Mouse (Mus musculus): ENCODE measurements at regions not wholly inside any gene's neighbourhood (a gene's known extent, or its start where the extent isn't known, plus 50 kb on each side); places are given as distances from the start of the nearest gene placed in this dataset.
"Not testable (repeated sequence)": the region's sequence is repeated elsewhere in the genome, so short reads cannot be mapped to it uniquely, and the experiment has no call there.

DNA sequence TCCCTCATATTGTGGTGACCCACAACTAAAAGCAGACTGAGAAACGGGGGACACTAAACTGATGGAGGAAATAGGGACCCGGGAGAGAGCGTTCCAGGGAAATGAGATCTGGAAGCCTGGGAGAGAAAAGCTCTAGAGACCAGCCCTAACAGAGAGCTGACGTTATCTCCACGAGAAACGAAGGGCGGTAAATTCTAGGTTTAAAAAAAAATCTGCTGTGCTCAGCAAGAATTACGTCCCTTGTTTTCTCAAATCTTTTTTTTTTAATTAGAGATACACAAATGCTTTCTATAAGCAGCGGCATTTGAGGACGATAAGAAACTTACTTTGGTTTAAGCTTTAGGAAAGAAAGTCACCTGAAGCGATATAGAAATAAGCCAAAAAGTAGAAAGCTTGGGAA is 145.7 kb downstream of the Cand1 start:
- TF ChIP-seq CTCF (IDR thresholded peaks at IDR 0.05): no peak
- WGBS: 90% methylated on average over 11 of the region's 11 CpGs
- H3K4me3 ChIP-seq (ENCODE audit: low read depth, low read length): no peak overlapping the region
- no peak overlapping the region for H3K4me2 ChIP-seq (ENCODE audit: low read depth, low read length, poor library complexity, severe bottlenecking)
- no peak overlapping the region for H3K27ac ChIP-seq (ENCODE audit: low read depth, low read length)
- ATAC-seq (ENCODE audit: low FRiP score) (no peak), DNase-seq (ENCODE audit: low spot score) (no peak)
- no peaks in the 10 kb centered on the region for H3K9me3 ChIP-seq (ENCODE audit: low read length)
- no peaks in the 10 kb centered on the region for H3K36me3 ChIP-seq (ENCODE audit: insufficient read depth, low read length)
- H3K9ac ChIP-seq (replicated peaks; ENCODE audit: low read length, poor library complexity, severe bottlenecking): no peak overlapping the region
- no peaks in the 10 kb centered on the region for H3K4me1 ChIP-seq (ENCODE audit: insufficient read depth, low read length)
- H3K27me3 ChIP-seq (ENCODE audit: insufficient read depth, low read length): no peaks in the 10 kb centered on the region

GRCm38 (mm10) chr10:119087886-119088285 is 152.0 kb downstream of the Cand1 start:
- H3K9me3 ChIP-seq (ENCODE audit: low read length): no peaks in the 10 kb centered on the region
- TF ChIP-seq CTCF (IDR thresholded peaks at IDR 0.05): no peak
- no peak for DNase-seq (ENCODE audit: low spot score)
- H3K4me2 ChIP-seq (ENCODE audit: low read depth, low read length, poor library complexity, severe bottlenecking): no peak overlapping the region
- H3K27ac ChIP-seq (ENCODE audit: low read depth, low read length): no peak overlapping the region
- ATAC-seq (ENCODE audit: low FRiP score): no peak
- H3K27me3 ChIP-seq (ENCODE audit: insufficient read depth, low read length): no peaks in the 10 kb centered on the region
- no peaks in the 10 kb centered on the region for H3K4me1 ChIP-seq (ENCODE audit: insufficient read depth, low read length)
- H3K36me3 ChIP-seq (ENCODE audit: insufficient read depth, low read length): no peaks in the 10 kb centered on the region
- H3K4me3 ChIP-seq (ENCODE audit: low read depth, low read length): no peak overlapping the region
- WGBS: 97% methylated on average over 4 of the region's 4 CpGs
- no peak overlapping the region for H3K9ac ChIP-seq (replicated peaks; ENCODE audit: low read length, poor library complexity, severe bottlenecking)

- no peak for ATAC-seq (ENCODE audit: low FRiP score)
- 92% methylated on average over 5 of the region's 5 CpGs for WGBS
These were observed 152.7 kb downstream of the Cand1 start for GRCm38 (mm10) chr10:119087071-119087665.

GRCm38 (mm10) chr10:119086450-119086849 is 153.4 kb downstream of the Cand1 start:
- no peaks in the 10 kb centered on the region for H3K4me1 ChIP-seq (ENCODE audit: insufficient read depth, low read length)
- no peak overlapping the region for H3K9ac ChIP-seq (replicated peaks; ENCODE audit: low read length, poor library complexity, severe bottlenecking)
- H3K9me3 ChIP-seq (ENCODE audit: low read length): no peaks in the 10 kb centered on the region
- no peak for TF ChIP-seq CTCF (IDR thresholded peaks at IDR 0.05)
- no peak overlapping the region for H3K27ac ChIP-seq (ENCODE audit: low read depth, low read length)
- DNase-seq (ENCODE audit: low spot score) (no peak), ATAC-seq (ENCODE audit: low FRiP score) (no peak)
- 57% methylated on average over 5 of the region's 5 CpGs for WGBS
- H3K36me3 ChIP-seq (ENCODE audit: insufficient read depth, low read length): no peaks in the 10 kb centered on the region
- H3K4me3 ChIP-seq (ENCODE audit: low read depth, low read length): no peak overlapping the region
- H3K4me2 ChIP-seq (ENCODE audit: low read depth, low read length, poor library complexity, severe bottlenecking): no peak overlapping the region
- H3K27me3 ChIP-seq (ENCODE audit: insufficient read depth, low read length): no peaks in the 10 kb centered on the region

More at GRCm38 (mm10) chr10:119087071-119087665, 152.7 kb downstream of the Cand1 start:
- H3K4me1 ChIP-seq (ENCODE audit: insufficient read depth, low read length): no peaks in the 10 kb centered on the region
- H3K36me3 ChIP-seq (ENCODE audit: insufficient read depth, low read length): no peaks in the 10 kb centered on the region
- H3K4me3 ChIP-seq (ENCODE audit: low read depth, low read length): no peak overlapping the region
- no peak overlapping the region for H3K4me2 ChIP-seq (ENCODE audit: low read depth, low read length, poor library complexity, severe bottlenecking)
- no peak for TF ChIP-seq CTCF (IDR thresholded peaks at IDR 0.05)
- no peaks in the 10 kb centered on the region for H3K9me3 ChIP-seq (ENCODE audit: low read length)
- H3K9ac ChIP-seq (replicated peaks; ENCODE audit: low read length, poor library complexity, severe bottlenecking): no peak overlapping the region
- no peak for DNase-seq (ENCODE audit: low spot score)
- H3K27ac ChIP-seq (ENCODE audit: low read depth, low read length): no peak overlapping the region
- H3K27me3 ChIP-seq (ENCODE audit: insufficient read depth, low read length): no peaks in the 10 kb centered on the region

DNA sequence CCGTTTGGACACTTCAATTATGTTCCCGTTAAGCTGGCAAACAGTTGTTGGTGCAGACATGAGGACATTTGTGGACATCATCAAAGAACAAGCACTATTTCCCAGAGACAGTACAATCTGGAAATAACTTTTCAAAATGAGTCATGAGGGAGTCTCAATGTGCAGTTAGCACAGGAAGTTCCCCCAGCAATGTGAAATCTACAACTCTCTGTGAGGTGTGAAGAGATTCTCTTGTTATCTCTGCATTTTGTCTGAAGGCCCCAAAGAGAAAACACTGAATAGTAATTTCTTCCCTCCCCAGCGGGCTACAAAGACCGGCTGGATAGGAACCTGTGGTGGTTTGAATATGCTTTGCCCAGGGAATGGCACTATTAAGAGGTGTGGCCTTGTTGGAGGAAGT is 156.4 kb downstream of the Cand1 start:
- 81% methylated on average over 4 of the region's 4 CpGs for WGBS
- no peak for ATAC-seq (ENCODE audit: low FRiP score)

DNA sequence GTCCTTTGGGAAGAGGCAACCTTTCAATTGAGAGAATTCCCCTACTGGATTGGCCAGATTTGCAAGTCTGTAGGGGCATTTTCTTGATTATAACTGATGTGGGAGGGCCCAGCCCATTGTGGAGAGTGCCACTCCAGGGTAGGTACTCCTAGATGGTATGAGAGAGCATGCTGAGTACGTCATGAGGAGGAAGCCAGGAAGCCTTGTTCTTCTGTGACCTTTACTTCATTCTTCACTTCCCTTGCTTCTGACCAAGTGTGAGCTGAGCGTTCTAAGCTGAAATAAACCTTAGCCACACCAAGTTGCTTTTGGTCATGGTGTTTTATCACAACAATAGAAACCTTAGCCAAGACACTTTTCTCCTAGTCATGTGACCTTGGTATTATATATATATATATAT is 157.0 kb downstream of the Cand1 start:
- Histone ChIP-seq H3K4me2 (ENCODE audit: low read depth, low read length, poor library complexity, severe bottlenecking) (no peak overlapping the region), H3K27ac (ENCODE audit: low read depth, low read length) (no peak overlapping the region), H3K4me1 (ENCODE audit: insufficient read depth, low read length) (no peaks in the 10 kb centered on the region), H3K9me3 (ENCODE audit: low read length) (no peaks in the 10 kb centered on the region), H3K36me3 (ENCODE audit: insufficient read depth, low read length) (no peaks in the 10 kb centered on the region), H3K27me3 (ENCODE audit: insufficient read depth, low read length) (no peaks in the 10 kb centered on the region), H3K9ac (replicated peaks; ENCODE audit: low read length, poor library complexity, severe bottlenecking) (no peak overlapping the region), H3K4me3 (ENCODE audit: low read depth, low read length) (no peak overlapping the region)
- TF ChIP-seq CTCF (IDR thresholded peaks at IDR 0.05): no peak
- no peak for ATAC-seq (ENCODE audit: low FRiP score)
- WGBS: 71% methylated on average over 2 of the region's 2 CpGs
- no peak for DNase-seq (ENCODE audit: low spot score)

More for the DNA sequence above, 156.4 kb downstream of the Cand1 start:
- TF ChIP-seq CTCF (IDR thresholded peaks at IDR 0.05): no peak
- Histone ChIP-seq H3K4me2 (ENCODE audit: low read depth, low read length, poor library complexity, severe bottlenecking) (no peak overlapping the region), H3K27ac (ENCODE audit: low read depth, low read length) (no peak overlapping the region), H3K36me3 (ENCODE audit: insufficient read depth, low read length) (no peaks in the 10 kb centered on the region), H3K27me3 (ENCODE audit: insufficient read depth, low read length) (no peaks in the 10 kb centered on the region), H3K4me1 (ENCODE audit: insufficient read depth, low read length) (no peaks in the 10 kb centered on the region), H3K9me3 (ENCODE audit: low read length) (no peaks in the 10 kb centered on the region), H3K9ac (replicated peaks; ENCODE audit: low read length, poor library complexity, severe bottlenecking) (no peak overlapping the region), H3K4me3 (ENCODE audit: low read depth, low read length) (no peak overlapping the region)
- DNase-seq (ENCODE audit: low spot score): no peak

DNA sequence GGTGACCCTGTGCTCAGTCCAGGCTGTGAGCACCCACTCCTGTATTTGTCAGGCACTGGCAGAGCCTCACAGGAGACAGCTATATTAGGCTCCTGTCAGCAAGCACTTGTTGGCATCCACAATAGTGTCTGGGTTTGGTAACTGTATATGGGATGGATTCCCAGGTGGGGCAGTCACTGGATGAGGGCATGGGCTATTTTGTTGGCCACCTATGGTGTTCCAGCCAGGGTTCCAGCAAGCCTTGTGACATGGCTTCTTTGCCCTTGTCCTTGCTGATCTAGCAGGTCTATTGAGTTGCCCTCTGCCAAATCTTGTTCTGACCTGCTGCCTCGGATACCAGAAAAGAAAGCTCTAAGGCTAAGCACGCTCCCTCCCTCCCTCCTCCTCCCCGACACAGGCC is 158.1 kb downstream of the Cand1 start:
- H3K9me3 ChIP-seq (ENCODE audit: low read length); H3K4me3 ChIP-seq (ENCODE audit: low read depth, low read length); H3K36me3 ChIP-seq (ENCODE audit: insufficient read depth, low read length); DNase-seq (ENCODE audit: low spot score); H3K4me2 ChIP-seq (ENCODE audit: low read depth, low read length, poor library complexity, severe bottlenecking); H3K27me3 ChIP-seq (ENCODE audit: insufficient read depth, low read length); ATAC-seq (ENCODE audit: low FRiP score); H3K9ac ChIP-seq (replicated peaks; ENCODE audit: low read length, poor library complexity, severe bottlenecking); H3K4me1 ChIP-seq (ENCODE audit: insufficient read depth, low read length); H3K27ac ChIP-seq (ENCODE audit: low read depth, low read length): not testable (repeated sequence)
- 73% methylated on average over 3 of the region's 3 CpGs for WGBS
